Mouse (Mus musculus): ENCODE measurements around the gene Tprg.

The Tprg gene

GRCm38 (mm10) chr16:25325631-25326238 lies 39.1 kb downstream of the Tprg start:
- in situ Hi-C loops (cut with MboI, MseI): no loop called here

GRCm38 (mm10) chr16:25333279-25334219 lies 46.9 kb downstream of the Tprg start:
- in situ Hi-C loops (cut with MboI, MseI): no loop called here

DNA sequence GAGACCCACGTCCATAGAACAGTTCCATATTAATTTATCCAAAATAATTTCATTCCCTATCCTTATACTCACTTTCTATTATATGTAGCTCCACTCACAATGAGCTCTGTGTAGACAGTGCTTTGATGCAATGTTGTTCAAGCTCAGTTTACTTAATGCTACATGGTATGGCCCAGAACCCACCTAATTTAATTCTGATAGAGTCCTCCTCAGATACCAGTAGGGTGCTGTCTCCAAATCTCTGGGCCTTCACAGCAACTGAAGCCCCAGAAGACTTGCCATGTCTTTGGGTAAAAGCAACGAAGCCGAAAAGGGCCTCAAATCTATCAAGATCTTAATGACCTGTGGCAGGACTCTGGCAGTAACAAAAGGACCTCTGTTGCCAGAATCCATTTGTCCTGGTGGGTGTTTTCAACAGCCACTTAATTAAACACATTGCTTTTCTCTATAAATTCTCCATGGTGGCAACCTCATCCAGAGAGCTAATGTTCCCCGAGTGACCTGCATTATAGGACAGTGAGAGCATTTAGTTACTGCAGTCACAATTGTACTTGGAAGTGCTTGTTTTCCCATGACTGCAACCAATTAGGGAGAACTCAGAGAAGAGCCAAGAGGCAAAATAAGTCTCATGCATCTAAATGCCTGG lies 48.6 kb downstream of the Tprg start:
- in situ Hi-C loops (cut with MboI, MseI): no loop called here

DNA sequence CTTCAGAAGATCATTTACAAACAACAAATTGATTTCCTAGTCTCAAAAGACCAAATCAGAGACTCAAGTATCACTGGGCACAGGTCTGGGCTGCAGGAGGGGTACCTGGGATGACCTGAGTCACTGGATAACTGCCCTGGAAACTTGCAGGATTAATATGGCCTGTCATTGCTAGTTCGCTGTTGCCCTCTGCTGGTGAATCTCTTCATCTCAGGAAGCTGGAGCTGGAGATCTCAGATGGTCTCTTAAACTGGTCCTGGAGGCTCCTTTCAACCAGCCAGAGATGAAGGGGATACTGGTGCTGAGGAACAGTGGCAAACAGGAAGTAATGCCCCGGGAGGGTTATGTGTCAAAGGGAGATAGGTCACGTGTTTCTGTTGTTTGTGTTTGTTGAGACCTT lies 63.0 kb downstream of the Tprg start:
- in situ Hi-C loops (cut with MboI, MseI): loop anchor here (10.0 to 25.0 kb wide), 4 partner anchors 255 to 1413 kb away; no protein-coding TSS in a partner anchor

GRCm38 (mm10) chr16:25367834-25368233 lies 81.2 kb downstream of the Tprg start:
- in situ Hi-C loops (cut with MboI, MseI): loop anchor here (25.0 kb wide), 1 partner anchor 1394 kb away; no protein-coding TSS in a partner anchor

- in situ Hi-C loops (cut with MboI, MseI): loop anchor here (25.0 kb wide), 1 partner anchor 1392 kb away; no protein-coding TSS in a partner anchor
Observed at GRCm38 (mm10) chr16:25369984-25370412, 83.4 kb downstream of the Tprg start.

DNA sequence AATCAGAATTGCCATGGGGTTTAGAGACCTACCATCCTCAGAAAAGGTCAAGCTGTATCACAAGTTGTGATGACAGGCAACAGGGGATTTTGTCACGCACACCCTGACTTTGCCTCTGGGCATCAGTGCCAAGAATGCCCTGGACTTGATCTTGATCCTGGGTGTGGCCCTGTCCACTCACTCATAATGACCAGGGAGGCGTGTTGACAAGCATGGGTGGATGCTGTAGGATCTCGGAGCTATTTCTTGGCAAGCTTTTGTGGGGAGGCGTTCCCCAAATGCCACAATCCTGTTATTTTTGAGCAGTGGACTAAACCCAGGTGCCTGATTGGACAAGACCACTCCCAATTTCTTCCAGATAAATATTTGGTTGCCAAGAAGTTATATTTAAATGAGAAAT lies 87.5 kb downstream of the Tprg start:
- in situ Hi-C loops (cut with MboI, MseI): loop anchor here (25.0 kb wide), 1 partner anchor 1388 kb away; no protein-coding TSS in a partner anchor

GRCm38 (mm10) chr16:25374775-25375174 lies 88.2 kb downstream of the Tprg start:
- in situ Hi-C loops (cut with MboI, MseI): loop anchor here (5.0 to 25.0 kb wide), 3 partner anchors 573 to 1388 kb away; no protein-coding TSS in a partner anchor

DNA sequence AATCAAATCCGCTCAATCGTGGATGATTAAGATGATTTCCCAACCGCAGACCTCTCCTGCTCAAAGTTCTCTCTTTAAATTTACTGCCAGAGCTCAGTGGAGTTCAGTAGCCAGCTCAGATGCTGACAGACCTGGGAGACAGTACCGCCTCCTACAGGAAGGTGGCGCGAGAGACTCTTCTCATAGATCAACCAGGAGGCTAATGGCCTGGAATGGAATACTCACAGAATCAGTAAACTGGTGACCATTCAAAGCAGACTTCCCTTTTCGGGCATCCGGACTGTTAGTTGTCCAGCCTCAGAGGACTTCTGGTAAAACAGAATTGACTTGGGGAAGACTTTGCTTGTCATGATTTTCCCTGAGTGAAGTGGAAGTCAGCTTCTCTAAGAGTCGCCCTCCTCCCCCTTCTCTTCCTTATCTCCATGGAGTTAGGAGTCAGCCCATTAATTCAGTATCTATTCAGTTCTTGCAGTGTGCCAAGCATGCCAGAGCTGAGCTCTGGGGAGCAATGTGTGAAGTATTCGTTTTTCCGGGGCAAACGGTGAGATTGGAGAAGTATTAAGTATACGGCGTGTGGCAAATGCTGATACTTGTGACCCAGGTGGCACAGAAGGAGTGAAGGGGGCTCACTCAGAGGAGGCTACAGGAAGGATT lies 90.2 kb downstream of the Tprg start:
- in situ Hi-C loops (cut with MboI, MseI): loop anchor here (5.0 to 25.0 kb wide), 2 partner anchors 570 to 810 kb away; no protein-coding TSS in a partner anchor

DNA sequence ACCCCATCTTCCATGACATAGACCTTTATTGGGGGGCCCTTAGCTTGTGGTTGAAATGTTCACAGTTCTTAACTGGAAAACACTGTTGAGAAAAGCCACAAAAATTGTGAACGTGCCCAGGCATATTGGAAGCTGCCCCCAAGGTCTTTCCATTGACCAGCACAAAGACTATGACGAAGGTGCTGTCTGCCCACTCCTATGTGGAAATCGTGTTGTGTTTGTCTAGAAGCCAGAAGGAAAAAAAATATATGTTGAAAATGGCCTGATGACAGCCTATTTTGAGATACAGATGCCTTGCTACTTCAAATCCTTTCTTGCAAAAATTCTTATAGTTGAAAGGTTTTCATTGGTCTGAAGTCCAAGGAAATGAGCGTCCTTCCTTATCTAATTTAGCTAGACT lies 91.1 kb downstream of the Tprg start:
- in situ Hi-C loops (cut with MboI, MseI): loop anchor here (5.0 to 25.0 kb wide), 2 partner anchors 570 to 810 kb away; no protein-coding TSS in a partner anchor

GRCm38 (mm10) chr16:25385498-25386192 lies 99.0 kb downstream of the Tprg start:
- in situ Hi-C loops (cut with MboI, MseI): loop anchor here (25.0 kb wide), 1 partner anchor 802 kb away; no protein-coding TSS in a partner anchor

- in situ Hi-C loops (cut with MboI, MseI): loop anchor here (25.0 kb wide), 1 partner anchor 793 kb away; no protein-coding TSS in a partner anchor
Observed at GRCm38 (mm10) chr16:25394676-25395075, 108.1 kb downstream of the Tprg start.

GRCm38 (mm10) chr16:25404156-25404555 lies 117.5 kb downstream of the Tprg start:
- in situ Hi-C loops (cut with MboI, MseI): no loop called here

DNA sequence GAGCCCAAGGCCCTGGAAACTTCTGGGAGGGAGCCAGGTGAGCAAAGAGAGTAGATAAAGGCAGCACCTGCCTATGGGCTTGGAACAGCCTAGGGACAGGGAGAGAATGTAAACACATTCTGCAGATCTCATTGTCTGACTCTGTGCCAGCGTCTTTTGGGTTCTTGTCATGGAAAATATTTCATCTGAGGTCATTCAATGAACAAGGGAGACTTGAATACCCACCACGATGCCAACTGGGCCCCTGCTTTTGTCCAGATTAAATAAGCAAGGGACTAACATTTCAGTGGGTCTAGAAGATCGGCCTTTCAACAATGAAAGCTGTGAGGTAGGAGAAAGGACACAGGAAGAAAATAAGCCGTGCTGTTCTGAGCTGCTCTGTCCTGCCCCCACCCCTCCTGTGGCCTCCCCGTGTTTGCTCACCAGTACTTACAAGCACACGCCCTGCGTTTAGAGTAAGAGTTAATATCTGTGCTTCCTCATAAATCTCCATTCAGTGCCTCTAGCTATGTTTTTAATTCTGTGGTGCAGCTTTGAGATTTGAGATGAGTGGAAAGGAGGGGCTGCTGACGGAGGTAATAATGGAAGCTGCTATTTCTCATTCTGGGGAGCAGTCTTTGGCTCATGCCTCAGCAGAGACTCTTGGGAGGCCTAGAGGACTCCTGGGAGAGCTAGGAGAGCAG lies 120.7 kb downstream of the Tprg start:
- in situ Hi-C loops (cut with MboI, MseI): no loop called here

GRCm38 (mm10) chr16:25408032-25408431 lies 121.4 kb downstream of the Tprg start:
- in situ Hi-C loops (cut with MboI, MseI): no loop called here

- in situ Hi-C loops (cut with MboI, MseI): no loop called here
Observed at GRCm38 (mm10) chr16:25411307-25411706, 124.7 kb downstream of the Tprg start.

- in situ Hi-C loops (cut with MboI, MseI): no loop called here
Observed at GRCm38 (mm10) chr16:25413885-25414284, 127.3 kb downstream of the Tprg start.

GRCm38 (mm10) chr16:25415186-25415585 lies 128.6 kb downstream of the Tprg start:
- in situ Hi-C loops (cut with MboI, MseI): no loop called here

DNA sequence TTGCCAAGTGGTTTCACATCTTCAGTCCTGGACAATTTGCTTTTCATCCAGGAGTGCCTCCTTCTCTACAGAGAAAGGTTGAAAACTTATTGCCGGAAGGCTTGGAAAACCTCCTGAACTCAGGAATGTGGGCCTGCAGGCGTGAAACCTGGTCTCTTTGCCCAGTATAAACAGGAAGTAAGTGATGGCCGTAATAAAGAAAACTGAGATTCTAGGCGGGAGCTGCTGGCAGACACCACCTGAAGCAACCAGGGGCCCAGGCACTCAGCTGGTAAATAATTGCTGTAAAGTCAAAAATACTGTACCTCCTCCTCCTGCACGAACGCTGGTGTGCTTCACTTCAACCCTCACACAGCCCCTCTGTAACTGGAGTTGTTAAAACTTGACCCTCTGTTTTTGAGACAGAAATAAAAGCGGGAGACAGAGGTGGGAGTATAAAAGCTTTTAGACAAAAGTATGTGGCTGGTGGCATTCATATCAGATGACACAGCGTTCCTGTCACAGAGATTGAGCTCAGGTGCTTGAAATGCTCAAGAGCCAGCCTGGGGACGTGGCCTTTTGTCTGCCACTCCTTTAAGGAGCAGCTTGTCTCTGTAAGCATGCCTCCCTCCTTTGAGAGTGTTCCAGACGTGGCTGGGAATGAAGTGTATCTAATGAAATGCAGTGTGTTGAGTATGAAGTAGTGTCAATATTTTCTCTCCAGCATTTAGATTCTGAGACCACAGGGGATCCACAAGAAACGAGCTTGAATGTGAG lies 131.4 kb downstream of the Tprg start:
- in situ Hi-C loops (cut with MboI, MseI): no loop called here

Measured in T-helper 1 cell (primary cell).